In genomic region chr2:102711511-102711910, GRCm38 (mm10) we compare ENCODE assay signal across 24 mouse cellular contexts. TPM values are rescaled to one million over a fixed set of nuclear protein-coding genes. Genes with fewer than 3 reads are reported as not detected.
"Had no signal": no experiment of that assay in that cellular context is flagged by ENCODE, and none has a peak within 500 bp of the region (broad histone marks: within the 10 kb centered on the region; RNA-seq: fewer than 3 reads in every experiment).

No protein-coding gene starts in this region.

- ATAC-seq: forebrain, postnatal 0 days; inflammation-experienced regulatory T-cells, adult 6 months; intestine, embryonic 15.5 days; intestine, postnatal 0 days had no signal

- H3K4me1 ChIP-seq: heart, embryonic 10.5 days; heart, embryonic 12.5 days; hindbrain, embryonic 13.5 days; hindbrain, embryonic 15.5 days; limb, embryonic 10.5 days; liver, embryonic 13.5 days had no signal

- H3K4me3 ChIP-seq: heart, embryonic 10.5 days; heart, embryonic 12.5 days; hindbrain, embryonic 13.5 days; hindbrain, embryonic 15.5 days; intestine, embryonic 15.5 days; layer of hippocampus, adult 2 months; left cerebral cortex, adult 2 months; limb, embryonic 10.5 days; limb, embryonic 12.5 days; liver, embryonic 13.5 days had no signal

- H3K9me3 ChIP-seq: heart, embryonic 10.5 days; heart, embryonic 12.5 days; hindbrain, embryonic 13.5 days; hindbrain, embryonic 15.5 days; intestine, embryonic 15.5 days; limb, embryonic 10.5 days; limb, embryonic 12.5 days; liver, embryonic 13.5 days had no signal

- DNase-seq: forebrain, postnatal 0 days; gastrocnemius, postnatal 25 days; heart, adult 18-20 months; heart, postnatal 10 days; heart, postnatal 36 days; kidney, adult 18-20 months; kidney, adult 8-10 months; kidney, postnatal 10 days; kidney, postnatal 25 days; kidney, postnatal 4 days; liver; liver, embryonic 13.5 days had no signal

- H3K27me3 ChIP-seq: heart, embryonic 12.5 days; hindbrain, embryonic 13.5 days; hindbrain, embryonic 15.5 days; intestine, embryonic 15.5 days; liver, embryonic 13.5 days had no signal

- H3K4me2 ChIP-seq: heart, embryonic 12.5 days; hindbrain, embryonic 13.5 days; hindbrain, embryonic 15.5 days; intestine, embryonic 15.5 days; limb, embryonic 12.5 days; liver, embryonic 13.5 days had no signal

- H3K27ac ChIP-seq: heart, embryonic 10.5 days; hindbrain, embryonic 13.5 days; hindbrain, embryonic 15.5 days; intestine, embryonic 15.5 days; layer of hippocampus, adult 2 months; left cerebral cortex, adult 2 months; limb, embryonic 10.5 days; limb, embryonic 12.5 days; liver, embryonic 13.5 days had no signal

- H3K9ac ChIP-seq: forebrain, postnatal 0 days; heart, embryonic 12.5 days; hindbrain, embryonic 13.5 days; hindbrain, embryonic 15.5 days; intestine, embryonic 15.5 days; limb, embryonic 12.5 days; liver, embryonic 13.5 days had no signal

- H3K36me3 ChIP-seq: heart, embryonic 10.5 days; heart, embryonic 12.5 days; hindbrain, embryonic 13.5 days; hindbrain, embryonic 15.5 days; intestine, embryonic 15.5 days; limb, embryonic 10.5 days; limb, embryonic 12.5 days; liver, embryonic 13.5 days had no signal

RNA-seq across cellular contexts. Expression of gene Slc1a2, which starts 53.1 kb away (rescaled TPM):
- total RNA-seq: hematopoietic stem cell, adult 5-6 weeks had no signal
